Mouse (Mus musculus): ENCODE results near the gene Noxred1.
"Not testable (repeated sequence)": the region's sequence is repeated elsewhere in the genome, so short reads cannot be mapped to it uniquely, and the experiment has no call there.

The Noxred1 gene

DNA sequence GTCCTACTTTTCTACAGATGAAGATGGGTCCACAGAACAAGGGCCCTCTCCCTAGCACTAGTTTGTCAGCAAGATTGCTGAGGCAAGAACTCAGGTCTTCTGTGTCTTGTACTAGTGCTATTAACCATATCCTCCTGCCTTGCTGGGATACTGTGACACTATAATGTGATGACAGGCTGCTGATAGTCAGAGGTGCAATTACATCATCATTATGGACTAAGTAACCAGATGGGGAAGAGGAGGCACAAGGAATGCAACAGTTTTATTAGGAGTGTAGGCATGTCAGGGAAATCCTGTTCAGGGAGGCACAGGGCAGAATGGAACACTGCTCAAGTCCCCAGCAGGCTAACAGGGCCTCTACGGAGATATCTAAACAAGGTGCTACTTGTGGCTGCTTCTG, at the start of gene Noxred1:
Noxred1 (minus strand) TSS at position 101 of the 400 bp plus-strand sequence.
- no peak for DNase-seq

DNA sequence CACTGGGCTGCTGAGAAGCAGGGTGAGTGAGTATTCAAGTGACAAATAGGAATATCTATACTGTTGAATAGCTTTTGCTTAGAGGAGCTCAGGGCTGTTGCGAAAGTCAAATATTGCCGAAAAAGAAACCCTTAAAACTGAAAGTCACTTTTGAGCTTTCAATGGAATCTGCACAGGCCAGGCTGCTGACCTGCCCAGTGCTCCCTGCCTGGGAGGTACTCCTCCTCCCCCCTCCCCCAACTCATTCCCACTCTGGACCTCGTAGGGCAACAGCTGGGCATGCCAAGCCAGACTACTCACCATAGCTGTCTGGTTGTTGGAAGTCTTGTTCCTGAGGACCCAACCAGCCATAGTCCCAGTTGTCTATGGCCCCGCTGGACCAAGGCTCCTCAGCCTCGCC, 46.2 kb upstream of the Noxred1 start:
- no peak for DNase-seq

- DNase-seq = no peak
Observed at GRCm38 (mm10) chr12:87284268-87284667, 45.7 kb upstream of the Noxred1 start.

DNA sequence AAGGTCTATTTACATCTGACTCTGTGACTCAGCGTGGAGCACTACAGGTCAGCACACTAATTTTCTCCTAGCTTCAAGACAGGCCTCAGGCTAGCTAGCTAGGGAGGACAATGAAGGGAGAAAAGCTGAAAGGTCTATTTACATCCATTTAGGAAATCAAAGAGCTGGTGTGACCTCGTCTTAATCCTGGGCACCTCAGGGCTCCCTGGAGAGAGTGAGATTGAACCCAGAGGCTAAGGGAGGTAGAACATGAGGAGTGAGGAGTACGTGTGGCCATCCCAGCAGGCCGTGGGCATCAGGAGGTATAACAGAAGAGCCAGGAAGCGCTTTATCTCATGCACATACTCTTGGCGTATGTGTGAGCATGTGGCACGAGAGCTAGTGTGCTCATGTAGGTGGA, 45.2 kb upstream of the Noxred1 start:
- no peak for DNase-seq

GRCm38 (mm10) chr12:87282743-87283142, 44.2 kb upstream of the Noxred1 start:
- no peak for DNase-seq

DNA sequence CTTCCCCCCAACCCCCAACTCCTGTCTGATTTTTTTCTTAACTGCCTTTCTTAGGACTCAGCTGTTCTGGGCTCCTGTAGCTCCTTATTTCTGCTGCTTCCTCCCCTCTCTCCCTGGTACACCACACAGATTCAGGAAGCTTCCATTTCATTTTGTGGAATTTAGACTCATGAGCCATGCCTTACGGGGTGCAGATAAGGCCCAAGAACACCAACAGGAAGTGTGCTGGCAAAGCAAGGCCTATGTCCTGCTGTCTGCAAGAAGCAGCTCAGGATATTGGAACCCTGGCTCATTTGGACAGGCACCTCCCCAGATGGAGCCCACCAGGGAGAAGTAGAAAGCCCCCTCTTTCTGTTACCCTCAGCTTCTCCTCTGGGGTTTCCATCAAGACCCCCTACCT, 43.2 kb upstream of the Noxred1 start:
- no peak for DNase-seq

DNA sequence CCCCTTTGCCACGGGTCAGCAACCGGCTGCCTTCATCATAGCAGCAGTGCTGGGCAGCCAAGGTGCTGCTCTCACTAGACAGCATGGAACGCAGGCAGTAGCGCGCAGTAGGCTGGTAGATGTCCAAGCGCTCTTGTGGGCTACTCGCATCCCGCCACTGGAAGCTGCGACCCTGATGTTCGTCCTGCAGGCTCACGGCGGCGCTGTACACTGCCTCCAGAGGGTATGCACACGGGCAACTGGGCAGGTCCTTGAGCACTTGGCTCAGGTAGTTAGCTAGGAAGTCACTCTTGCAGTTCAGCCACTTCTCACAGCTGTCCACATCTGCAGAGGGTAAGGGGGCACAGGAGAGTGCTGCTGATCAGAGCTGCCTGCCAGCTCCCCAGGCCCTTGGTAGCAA, 41.3 kb upstream of the Noxred1 start:
- DNase-seq = no peak

- DNase-seq = no peak
Observed at GRCm38 (mm10) chr12:87279350-87279749, 40.8 kb upstream of the Noxred1 start.

- DNase-seq = no peak
Observed at GRCm38 (mm10) chr12:87278118-87278730, 39.7 kb upstream of the Noxred1 start.

DNA sequence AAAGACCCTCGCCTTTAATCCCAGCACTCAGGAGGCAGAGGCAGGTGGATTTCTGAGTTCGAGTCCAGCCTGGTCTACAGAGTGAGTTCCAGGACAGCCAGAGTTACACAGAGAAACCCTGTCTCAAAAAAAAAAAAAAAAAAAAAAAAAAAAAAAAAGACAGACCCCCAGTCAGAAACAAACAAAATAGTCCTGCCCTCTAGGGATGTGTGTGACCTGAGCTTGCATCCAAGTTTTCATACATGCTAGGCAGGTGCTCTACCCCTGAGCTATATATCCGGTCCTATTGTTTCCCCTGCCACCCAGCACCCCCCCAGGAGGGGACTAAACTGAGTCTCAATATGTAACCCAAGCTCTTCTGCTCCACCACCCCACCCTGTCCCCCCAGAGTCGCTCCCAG, 38.7 kb upstream of the Noxred1 start:
- not testable (repeated sequence) for DNase-seq

- no peak for DNase-seq
Observed at GRCm38 (mm10) chr12:87274853-87275831, 36.6 kb upstream of the Noxred1 start.

DNA sequence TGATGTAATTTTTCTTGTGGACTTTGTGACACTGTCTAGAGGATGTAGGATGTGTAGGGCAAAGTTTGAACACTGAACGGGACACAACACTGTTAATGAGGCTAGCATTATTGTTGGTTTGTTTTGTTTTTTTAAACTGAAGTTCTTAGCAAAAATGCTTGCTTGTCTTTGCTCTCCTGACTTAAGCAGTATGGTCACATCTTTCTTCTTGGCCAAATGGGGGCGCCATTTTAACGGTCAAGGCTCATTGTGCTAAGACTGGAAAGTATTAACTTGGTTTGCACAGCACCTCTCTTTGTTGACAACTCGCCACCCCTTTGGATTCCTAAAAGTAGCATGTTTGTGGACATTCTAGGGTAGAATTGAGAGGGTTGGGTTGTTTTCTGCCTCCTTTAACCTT, 29.1 kb upstream of the Noxred1 start:
- DNase-seq = peak; percentile 34 to 44

GRCm38 (mm10) chr12:87266827-87267603, 28.5 kb upstream of the Noxred1 start:
- no peak for DNase-seq

- DNase-seq = peak; percentile 88
Observed at GRCm38 (mm10) chr12:87266108-87266826, 27.7 kb upstream of the Noxred1 start, which contains the start of the genes Vipas39 and Ahsa1. Gene Vipas39, minus strand, starts transcription at chr12:87266256. Gene Ahsa1, plus strand, starts transcription at chr12:87266479.

GRCm38 (mm10) chr12:87265444-87265843, 26.9 kb upstream of the Noxred1 start:
- DNase-seq = no peak

DNA sequence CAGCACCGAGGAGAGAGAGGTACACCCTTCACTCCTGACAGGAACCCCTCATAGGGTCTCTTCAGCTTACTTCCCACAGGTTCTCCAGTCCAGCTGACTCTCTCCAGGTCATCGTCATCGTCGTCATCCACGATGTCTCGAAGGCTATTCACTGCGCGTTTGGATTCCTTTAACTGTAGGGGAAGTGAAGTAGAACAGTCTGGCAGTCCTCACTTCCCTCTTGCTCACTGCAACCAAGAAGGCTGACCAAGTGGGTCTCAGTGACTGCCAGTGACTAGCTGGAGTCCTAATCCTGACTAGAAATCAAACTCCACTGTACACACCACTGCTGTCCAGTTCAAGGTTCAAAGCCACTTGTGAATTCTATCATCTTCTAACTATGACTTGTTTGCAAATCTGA, 22.0 kb upstream of the Noxred1 start:
- no peak for DNase-seq

DNA sequence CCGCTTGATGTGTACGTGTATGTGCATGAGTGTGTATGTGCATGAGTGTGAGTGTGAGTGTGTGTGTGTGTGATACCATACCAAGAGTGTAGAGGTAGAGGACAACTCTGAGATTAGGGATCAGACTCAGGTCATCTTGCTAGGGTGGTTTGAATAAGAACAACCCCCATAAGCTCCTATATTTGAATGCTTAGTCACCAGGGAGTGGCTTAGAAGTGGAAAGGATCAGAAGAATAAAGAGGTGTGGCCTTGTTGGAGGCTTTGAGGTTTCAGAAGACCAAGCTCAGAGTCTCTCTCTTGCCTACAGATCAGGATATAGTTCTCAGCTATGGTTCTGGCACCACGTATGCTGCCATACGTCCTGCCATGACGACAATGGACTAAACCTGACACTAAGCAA, 18.1 kb upstream of the Noxred1 start:
- no peak for DNase-seq

DNA sequence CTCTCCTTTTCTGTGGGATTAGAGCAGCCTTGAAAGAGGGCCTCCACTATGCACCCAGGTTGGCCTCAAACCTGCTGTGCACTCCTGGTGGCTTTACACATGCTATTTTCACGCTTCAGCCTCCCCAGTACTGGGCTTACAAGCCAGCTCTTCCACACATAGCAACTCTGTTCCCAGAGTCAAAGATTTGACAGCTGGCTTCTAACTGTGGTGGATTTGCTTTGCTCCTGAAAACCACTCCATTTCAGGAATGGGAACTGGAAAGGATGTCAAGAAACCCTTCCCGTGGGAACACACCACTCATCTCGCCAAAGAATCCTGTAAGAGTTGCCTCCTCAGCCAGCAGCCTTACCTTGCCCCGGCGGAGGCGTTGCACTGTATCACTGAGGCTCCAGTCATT, 15.3 kb upstream of the Noxred1 start:
- no peak for DNase-seq

DNA sequence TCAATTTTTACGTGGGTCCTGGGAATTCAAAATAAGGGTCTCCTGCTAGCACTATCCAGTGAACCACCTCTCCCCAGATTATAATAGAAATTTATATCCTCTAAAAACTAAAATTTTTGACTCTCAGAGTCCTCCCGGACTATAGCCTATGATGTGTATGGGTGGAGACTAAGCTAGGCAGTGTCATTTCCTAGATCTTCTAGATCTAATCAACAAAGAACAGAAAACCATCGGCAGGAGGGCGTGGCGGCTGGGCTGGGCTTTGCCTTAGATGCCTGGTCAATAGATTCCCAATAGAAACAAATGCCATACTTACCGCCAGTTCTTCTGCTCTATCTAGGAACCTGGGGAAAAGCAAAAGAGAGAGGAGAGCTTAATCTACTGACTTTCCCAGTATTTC, 11.6 kb upstream of the Noxred1 start:
- no peak for DNase-seq

DNA sequence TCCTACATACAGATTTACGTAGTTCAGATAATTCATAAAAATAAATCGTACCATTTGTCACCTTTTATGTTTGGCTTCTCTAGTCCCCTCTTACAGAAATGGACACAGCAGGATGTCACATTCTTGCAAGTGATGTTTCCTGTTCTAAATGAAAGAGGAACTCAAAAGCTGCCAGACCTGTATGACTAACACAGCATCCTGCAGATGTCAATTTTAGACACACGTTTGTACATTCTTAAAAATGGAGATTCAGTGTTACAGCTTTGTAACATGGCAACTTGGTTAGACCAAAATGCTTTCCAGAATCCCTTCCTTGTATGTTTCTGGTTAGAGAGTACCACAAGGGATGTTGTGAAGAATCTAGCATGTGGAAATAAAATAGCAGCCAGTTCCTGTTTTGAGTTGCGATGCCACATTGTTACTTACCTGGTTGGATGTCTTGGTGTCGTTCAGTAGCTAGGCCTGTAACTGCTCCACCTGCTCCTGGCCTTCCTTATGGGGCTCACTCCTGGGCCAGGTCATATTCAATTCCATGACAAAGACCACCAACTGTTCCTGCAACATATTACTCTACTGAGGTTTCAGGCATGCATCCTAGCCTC, 1.5 kb downstream of the Noxred1 start:
- DNase-seq = peak; percentile 50

- no peak for DNase-seq
Observed at GRCm38 (mm10) chr12:87230379-87230895, 8.1 kb downstream of the Noxred1 start.

DNA sequence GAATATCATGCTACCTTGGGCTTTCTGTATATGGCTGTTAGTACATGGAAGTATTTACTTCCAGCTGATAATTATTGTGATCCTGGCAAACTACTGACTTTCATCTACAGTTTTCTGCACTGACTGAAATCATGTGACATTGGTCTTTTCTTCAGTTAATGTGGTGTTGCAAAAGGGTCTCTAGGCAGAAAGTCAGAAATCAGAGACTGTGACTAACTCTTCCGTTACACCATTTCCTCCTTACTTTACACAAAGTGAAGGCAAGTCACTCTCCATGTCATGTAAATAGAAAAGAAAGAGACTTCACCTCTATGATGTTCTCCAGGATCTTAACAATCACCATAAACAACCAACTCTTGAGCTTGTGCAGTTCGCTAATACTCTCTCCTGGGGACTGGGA, 8.9 kb downstream of the Noxred1 start:
- DNase-seq = no peak

All from B cell, adult 2 months (primary cell).